Mouse (Mus musculus) right cerebral cortex, postnatal 10 days (tissue): ENCODE data around the gene Mical2.

ENCODE experiments used
- DNase-seq, 2 experiments: peaks; one replicate each; pipeline ENCODE4 v3.0.0; 2021; ENCODE audit warnings: low spot score in 2 of 2

Gene Mical2

DNA sequence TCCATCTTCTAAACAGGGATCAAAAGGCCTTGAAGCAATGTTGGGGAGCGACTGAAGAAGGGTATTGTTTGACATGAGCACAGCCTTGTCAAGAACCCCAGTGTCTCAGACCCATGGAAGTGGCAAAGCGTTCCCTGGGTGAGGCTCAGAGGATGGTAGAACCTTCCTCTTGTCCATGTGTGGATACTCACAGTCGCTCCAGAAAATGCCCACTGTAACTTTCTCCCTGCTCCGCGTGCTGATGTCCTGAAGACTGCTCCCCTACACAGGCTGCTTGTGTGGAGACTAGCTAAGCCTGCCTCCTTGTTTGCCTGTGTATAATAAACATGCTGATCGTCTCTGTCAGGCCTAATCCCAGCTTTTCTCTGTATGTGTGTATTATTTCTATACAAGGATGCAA lies 228.7 kb downstream of the Mical2 start:
- no peak for DNase-seq

GRCm38 (mm10) chr7:112454951-112455350 lies 229.3 kb downstream of the Mical2 start:
- no peak for DNase-seq

DNA sequence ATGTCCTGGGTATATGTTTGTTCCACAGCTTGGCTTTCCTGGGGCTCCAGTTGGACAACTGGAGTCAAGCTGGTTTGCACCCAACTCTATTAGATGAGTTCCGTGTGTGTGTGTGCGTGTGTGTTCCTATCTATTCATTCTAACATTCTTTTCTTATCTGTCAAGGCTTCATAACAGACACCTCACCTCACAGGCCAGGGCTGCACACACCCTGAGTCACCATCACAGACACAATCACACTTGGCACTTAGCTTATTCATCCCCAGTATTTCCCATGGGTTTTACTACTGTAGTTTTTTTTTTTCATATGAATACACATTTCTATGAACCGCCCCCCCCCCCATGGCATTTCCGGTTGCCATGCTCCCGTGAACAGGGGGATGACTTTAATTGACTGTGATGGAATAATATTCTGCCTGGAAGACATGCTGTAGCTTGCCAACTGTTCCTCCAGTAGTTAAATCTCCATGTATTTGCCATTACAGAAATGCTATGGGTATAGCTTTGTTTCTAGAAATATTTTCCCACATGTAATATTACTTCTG lies 230.0 kb downstream of the Mical2 start:
- no peak for DNase-seq

DNA sequence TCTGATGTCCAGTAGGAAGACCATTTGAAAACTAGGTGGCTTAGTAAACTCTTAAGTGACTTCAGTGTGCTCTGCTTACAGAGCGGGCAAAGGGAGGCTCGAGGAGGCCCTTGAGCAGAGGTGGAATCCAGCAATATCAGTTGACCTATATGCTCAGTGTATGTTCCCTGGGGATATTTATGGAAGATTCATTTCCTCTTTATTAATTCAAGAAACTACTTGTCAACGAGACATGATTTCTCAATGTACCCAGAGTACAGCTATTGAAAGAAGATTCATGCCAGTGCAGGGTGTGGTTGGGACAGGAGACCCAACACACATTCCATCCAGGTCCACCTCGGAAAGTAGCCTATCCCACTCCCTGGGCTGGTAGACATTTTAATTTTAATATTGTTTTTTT lies 231.7 kb downstream of the Mical2 start:
- DNase-seq = no peak

- peak in 1 of 2 experiments; percentile 38 for DNase-seq
Measured at GRCm38 (mm10) chr7:112457920-112458319, 232.3 kb downstream of the Mical2 start.

DNA sequence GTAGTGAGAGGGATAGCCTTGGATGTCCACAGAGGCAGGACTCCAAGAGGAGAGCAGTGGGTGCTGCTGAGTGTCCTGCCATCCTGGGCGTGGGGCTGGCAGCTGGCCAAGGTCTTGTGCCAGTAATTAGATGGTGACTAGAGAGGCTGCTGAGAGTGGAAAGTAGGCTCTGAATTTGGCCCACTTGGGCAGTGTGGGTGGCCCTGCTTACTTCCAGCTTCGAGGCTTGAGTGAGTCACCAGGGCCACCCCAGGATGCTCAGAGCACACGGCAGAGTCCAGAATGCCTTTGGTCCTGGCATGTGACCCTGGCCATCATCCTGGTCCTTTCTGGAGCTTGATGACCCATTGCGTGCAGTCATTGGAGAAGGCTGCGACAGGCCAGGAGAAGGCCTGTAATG lies 232.8 kb downstream of the Mical2 start:
- DNase-seq = peak; percentile 39 to 53
